Mouse (Mus musculus) limb, embryonic 12.5 days (tissue): Measurements from ENCODE around the gene Smoc2. TPM values are rescaled to one million over a fixed set of nuclear protein-coding genes. Genes with fewer than 3 reads are reported as not detected.

Experiments
- ATAC-seq: fragments of 200-750 bp; cut with Nextera tagmentation; 2 replicates; pipeline ENCODE4 v1.8.0; 2017; ENCODE audit warnings: low read depth, moderate TSS enrichment; ENCODE audit not compliant: insufficient number of reproducible peaks, insufficient read depth, low FRiP score, low TSS enrichment
- H3K27ac ChIP-seq: fragments of 300-500 bp; sonication (generic); 2 replicates; pipeline ENCODE4 v1.5.1; 2016; ENCODE audit warnings: mild to moderate bottlenecking, moderate library complexity
- H3K27me3 ChIP-seq: fragments of 300-500 bp; sonication (generic); 2 replicates; pipeline ENCODE4 v1.6.1; 2016; ENCODE audit warnings: mild to moderate bottlenecking, moderate library complexity
- H3K36me3 ChIP-seq: fragments of 300-500 bp; sonication (generic); 2 replicates; pipeline ENCODE4 v1.6.1; 2016; ENCODE audit warnings: mild to moderate bottlenecking, moderate library complexity
- H3K4me1 ChIP-seq: fragments of 300-500 bp; sonication (generic); replicated peaks from 2 replicates; pipeline ENCODE4 v1.6.1; 2016
- H3K4me2 ChIP-seq: fragments of 300-500 bp; sonication (generic); 2 replicates; pipeline ENCODE4 v1.6.1; 2016; ENCODE audit warnings: mild to moderate bottlenecking, moderate library complexity
- H3K4me3 ChIP-seq: fragments of 300-500 bp; sonication (generic); replicated peaks from 2 replicates; pipeline ENCODE4 v1.5.1; 2016; ENCODE audit warnings: mild to moderate bottlenecking
- H3K9ac ChIP-seq: fragments of 300-500 bp; sonication (generic); replicated peaks from 2 replicates; pipeline ENCODE4 v1.6.1; 2016; ENCODE audit warnings: mild to moderate bottlenecking, moderate library complexity
- H3K9me3 ChIP-seq: fragments of 300-500 bp; sonication (generic); 2 replicates; pipeline ENCODE4 v1.6.1; 2016; ENCODE audit warnings: mild to moderate bottlenecking, moderate library complexity
- WGBS: fragments of 180-500 bp; shearing (Covaris S2); methylation state at CpG from one replicate; pipeline ENCODE4 v1.1.7; 2016; 5-methylcytosine and 5-hydroxymethylcytosine counted together
- polyA plus RNA-seq: library from polyadenylated mRNA; unstranded; fragments of >200 nt; fragmentation: Nextera tagmentation; extraction: Ambion mirVana; gene quantifications from 2 replicates; pipeline ENCODE4 v1.2.1, GENCODE M21; 2016

Gene Smoc2
- polyA plus RNA-seq, 1 experiment from 2014 or later = 75.9 TPM

DNA sequence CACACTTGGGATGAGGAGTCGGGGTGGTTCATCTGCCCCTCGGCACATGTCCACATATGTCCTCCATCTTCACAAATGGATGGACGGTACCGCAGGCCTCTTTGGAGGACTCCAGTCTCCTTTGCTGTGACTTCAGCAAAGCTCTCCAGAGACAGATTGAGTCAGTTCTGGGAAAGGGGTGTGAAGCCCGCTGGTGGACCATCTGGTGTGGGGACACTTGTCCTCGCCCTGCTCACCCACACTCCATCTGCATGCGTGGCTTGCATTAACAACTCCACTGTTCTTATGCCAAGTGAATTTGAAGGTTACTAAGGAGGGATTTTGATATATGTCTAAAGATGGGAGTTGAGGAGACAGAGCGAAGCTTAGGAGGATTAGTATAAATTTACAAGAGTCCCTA is 31.4 kb upstream of the Smoc2 start:
- Histone ChIP-seq H3K27me3 (peaks cover 11% of the 10 kb centered on the region), H3K9me3 (no peaks in the 10 kb centered on the region), H3K4me3 (no peak overlapping the region), H3K36me3 (no peaks in the 10 kb centered on the region), H3K27ac (no peak overlapping the region), H3K4me2 (no peak overlapping the region), H3K9ac (no peak overlapping the region), H3K4me1 (peaks cover 3% of the 10 kb centered on the region; the same call in 1 of the 2 replicates)
- WGBS = 86% methylated on average over 8 of the region's 8 CpGs
- no peak for ATAC-seq

DNA sequence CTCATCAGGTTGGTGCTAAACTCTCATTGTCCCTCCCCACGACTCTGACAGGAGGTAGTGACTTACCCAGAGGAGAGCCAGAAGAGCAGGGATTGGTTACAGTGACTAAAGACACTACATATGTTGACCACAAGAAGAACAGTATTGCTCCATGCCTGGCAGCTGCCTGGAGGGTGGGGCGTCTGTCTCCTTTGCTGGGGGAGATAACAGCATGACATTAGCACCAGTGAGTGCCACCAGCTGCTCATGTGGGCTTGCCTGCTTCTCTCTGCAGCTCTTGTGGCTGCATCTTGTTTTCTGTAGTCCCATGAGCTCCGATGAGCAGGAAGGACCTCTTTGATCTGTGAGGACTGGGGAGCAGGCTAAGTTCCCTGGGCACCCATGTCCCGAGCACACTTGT is 29.7 kb upstream of the Smoc2 start:
- peaks cover 7% of the 10 kb centered on the region for H3K27me3 ChIP-seq
- no peak overlapping the region for H3K4me3 ChIP-seq
- no peaks in the 10 kb centered on the region for H3K36me3 ChIP-seq
- H3K9me3 ChIP-seq = no peaks in the 10 kb centered on the region
- no peak overlapping the region for H3K27ac ChIP-seq
- WGBS = 44% methylated on average over 4 of the region's 4 CpGs
- no peak overlapping the region for H3K9ac ChIP-seq
- ATAC-seq = no peak
- H3K4me1 ChIP-seq = peaks cover 3% of the 10 kb centered on the region; the same call in 1 of the 2 replicates
- no peak overlapping the region for H3K4me2 ChIP-seq

DNA sequence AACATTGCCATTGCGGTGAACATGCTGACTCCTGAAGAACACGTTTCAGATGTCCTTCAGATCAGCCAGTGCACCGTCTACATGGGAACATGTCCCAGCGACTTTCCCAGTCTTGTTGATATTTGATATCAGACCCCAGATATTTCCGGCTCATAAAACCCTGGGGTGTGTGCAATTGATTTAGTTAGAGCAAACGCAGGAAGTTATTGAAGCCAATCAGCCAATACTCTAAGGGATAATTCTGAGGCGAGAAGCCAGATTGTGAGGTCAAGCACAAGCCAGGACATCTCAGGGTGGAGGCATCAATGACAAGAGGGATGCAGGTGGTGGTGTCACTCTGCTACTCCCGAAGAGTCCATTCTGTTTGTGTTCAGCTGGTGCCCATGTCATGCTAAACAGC is 28.9 kb upstream of the Smoc2 start:
- 74% methylated on average over 8 of the region's 8 CpGs for WGBS
- Histone ChIP-seq H3K27ac (no peak overlapping the region), H3K27me3 (peaks cover 7% of the 10 kb centered on the region), H3K4me2 (no peak overlapping the region), H3K9ac (no peak overlapping the region), H3K36me3 (no peaks in the 10 kb centered on the region), H3K9me3 (no peaks in the 10 kb centered on the region), H3K4me1 (peaks cover 3% of the 10 kb centered on the region; the same call in 1 of the 2 replicates), H3K4me3 (no peak overlapping the region)
- no peak for ATAC-seq

DNA sequence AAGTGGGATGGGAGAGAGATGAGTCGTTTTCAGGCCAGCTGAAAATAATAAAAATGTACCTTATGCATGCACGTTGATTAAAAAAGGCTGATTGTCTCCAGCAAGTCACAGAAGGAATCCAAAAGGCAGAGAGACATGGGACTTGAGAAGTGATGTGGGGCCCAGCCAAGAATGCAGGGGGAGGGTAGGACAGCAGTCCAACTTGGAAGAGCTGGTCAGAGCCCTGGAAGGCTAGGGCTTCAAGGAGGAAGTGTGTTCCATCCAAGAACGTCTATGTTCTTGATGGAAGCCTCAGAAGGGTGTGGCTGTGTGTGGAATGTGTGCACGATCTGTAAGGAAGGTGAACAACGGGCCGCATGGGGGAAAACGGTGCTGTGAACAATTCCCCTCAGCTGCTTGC is 26.9 kb upstream of the Smoc2 start:
- no peaks in the 10 kb centered on the region for H3K9me3 ChIP-seq
- H3K4me2 ChIP-seq = no peak overlapping the region
- 69% methylated on average over 7 of the region's 7 CpGs for WGBS
- ATAC-seq = no peak
- H3K4me1 ChIP-seq = peaks cover 3% of the 10 kb centered on the region; the same call in 1 of the 2 replicates
- no peak overlapping the region for H3K27ac ChIP-seq
- H3K27me3 ChIP-seq = peaks cover 7% of the 10 kb centered on the region
- H3K9ac ChIP-seq = no peak overlapping the region
- H3K4me3 ChIP-seq = no peak overlapping the region
- no peaks in the 10 kb centered on the region for H3K36me3 ChIP-seq

DNA sequence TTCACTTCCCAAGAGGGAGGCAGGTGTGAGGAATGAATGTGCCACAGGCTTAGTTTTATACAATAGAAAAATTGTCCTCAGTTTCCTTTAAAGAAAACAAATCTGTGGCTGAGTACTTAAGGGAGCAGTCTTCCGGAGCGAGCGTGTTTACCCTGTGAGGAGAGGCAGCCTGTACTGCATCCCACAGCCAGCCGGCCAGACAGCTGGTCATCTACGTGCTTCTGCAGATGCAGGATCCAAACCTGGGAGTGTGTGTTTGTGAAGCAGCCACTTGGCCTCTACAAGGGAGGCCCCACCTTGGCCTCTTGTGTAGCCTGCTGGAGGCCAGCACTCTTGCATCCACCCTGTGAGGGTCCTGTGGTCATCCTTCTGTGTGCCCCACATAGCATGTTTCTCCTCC is 24.7 kb upstream of the Smoc2 start:
- H3K4me1 ChIP-seq = peaks cover 3% of the 10 kb centered on the region; the same call in 1 of the 2 replicates
- 72% methylated on average over 5 of the region's 5 CpGs for WGBS
- no peak overlapping the region for H3K27ac ChIP-seq
- H3K9me3 ChIP-seq = no peaks in the 10 kb centered on the region
- no peaks in the 10 kb centered on the region for H3K36me3 ChIP-seq
- no peak overlapping the region for H3K4me3 ChIP-seq
- ATAC-seq = no peak
- peaks cover 3% of the 10 kb centered on the region for H3K27me3 ChIP-seq
- H3K9ac ChIP-seq = no peak overlapping the region; the same call in 1 of the 2 replicates
- H3K4me2 ChIP-seq = no peak overlapping the region

DNA sequence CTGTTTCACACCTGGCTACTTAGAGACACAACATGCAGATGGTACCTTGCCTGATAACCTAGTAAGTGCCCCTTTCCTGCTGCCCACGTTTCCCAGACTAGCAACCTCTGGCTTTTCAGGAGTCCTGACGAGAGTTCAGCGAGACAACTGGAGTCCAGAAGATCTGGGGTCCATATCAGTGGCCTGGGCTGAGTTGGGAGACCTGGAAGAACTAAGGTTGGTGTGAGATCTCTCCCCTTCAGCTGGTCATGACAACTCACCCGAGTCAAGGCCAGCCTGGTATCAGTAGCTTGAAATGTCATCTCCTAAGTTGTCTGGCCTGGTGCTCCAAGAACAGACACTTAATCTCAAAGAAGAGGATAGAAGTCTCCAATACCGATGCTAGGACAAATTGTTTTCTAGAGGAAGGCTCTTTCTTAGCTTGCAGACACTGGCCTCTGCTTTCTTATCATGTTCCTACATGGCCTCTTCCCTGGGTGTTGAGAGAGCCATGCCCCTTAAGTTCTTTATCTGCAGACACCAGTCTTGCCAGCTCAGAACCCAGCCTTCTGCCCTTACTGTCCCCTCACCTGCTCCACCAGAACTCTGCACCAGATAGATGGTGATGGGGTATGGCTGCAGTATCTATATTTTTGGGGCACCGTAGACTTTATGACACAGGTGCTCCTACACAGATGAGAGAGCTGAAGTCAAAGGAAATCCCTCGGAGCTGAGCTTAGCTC is 21.3 kb upstream of the Smoc2 start:
- H3K4me1 ChIP-seq = no peaks in the 10 kb centered on the region
- H3K27me3 ChIP-seq = no peaks in the 10 kb centered on the region; the same call in 1 of the 2 replicates
- no peak for ATAC-seq
- H3K9me3 ChIP-seq = no peaks in the 10 kb centered on the region
- WGBS = 86% methylated on average over 7 of the region's 7 CpGs
- H3K36me3 ChIP-seq = no peaks in the 10 kb centered on the region
- H3K4me2 ChIP-seq = no peak overlapping the region
- H3K27ac ChIP-seq = no peak overlapping the region
- H3K4me3 ChIP-seq = no peak overlapping the region
- H3K9ac ChIP-seq = no peak overlapping the region

DNA sequence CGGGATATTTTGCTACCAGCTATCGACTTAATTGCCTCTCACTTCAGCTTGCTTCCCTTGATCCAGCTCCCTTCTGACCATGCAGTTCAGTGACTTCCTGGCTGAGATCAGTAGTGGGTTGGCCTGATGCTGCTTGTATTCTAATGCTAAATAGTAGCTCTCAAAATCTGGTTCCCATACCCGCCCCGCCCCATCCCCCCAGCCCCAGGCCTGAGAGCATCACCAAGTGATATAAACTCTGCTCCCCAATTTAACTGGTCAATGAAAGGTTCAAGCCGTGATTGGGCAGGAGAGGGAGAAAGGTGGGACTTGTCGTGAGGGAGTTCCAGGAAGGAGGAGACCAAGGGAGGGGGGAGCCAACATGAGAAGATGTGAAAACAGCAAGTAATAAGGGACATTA is 20.4 kb upstream of the Smoc2 start:
- 28% methylated on average over 6 of the region's 6 CpGs for WGBS
- Histone ChIP-seq H3K4me2 (no peak overlapping the region), H3K9me3 (no peaks in the 10 kb centered on the region), H3K27me3 (no peaks in the 10 kb centered on the region; the same call in 1 of the 2 replicates), H3K27ac (no peak overlapping the region), H3K4me1 (no peaks in the 10 kb centered on the region), H3K9ac (no peak overlapping the region), H3K4me3 (no peak overlapping the region), H3K36me3 (no peaks in the 10 kb centered on the region)
- no peak for ATAC-seq

DNA sequence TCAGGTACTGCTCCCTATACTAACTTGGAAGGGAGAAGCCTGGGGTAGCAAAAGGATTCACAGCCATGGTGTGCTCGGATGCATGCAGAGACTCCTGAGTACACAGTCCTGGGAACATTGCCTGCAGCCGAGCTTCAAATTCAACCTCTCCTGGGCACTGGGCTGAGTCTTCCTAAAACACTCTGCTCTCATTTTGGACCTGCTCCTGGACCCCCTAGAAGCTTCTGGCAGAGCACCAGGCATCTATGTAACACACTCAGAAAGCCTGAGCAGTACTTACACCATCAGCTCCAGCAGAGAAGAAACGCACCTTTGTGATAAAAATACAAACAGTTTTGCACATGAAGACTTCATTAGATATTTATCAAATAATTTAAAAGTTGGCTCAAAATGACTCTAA is 18.3 kb upstream of the Smoc2 start:
- H3K9ac ChIP-seq = no peak overlapping the region
- no peak overlapping the region for H3K4me2 ChIP-seq
- no peaks in the 10 kb centered on the region for H3K36me3 ChIP-seq
- H3K9me3 ChIP-seq = no peaks in the 10 kb centered on the region
- no peak for ATAC-seq
- H3K27me3 ChIP-seq = no peaks in the 10 kb centered on the region; the same call in 1 of the 2 replicates
- H3K4me3 ChIP-seq = no peak overlapping the region
- no peak overlapping the region for H3K27ac ChIP-seq
- H3K4me1 ChIP-seq = no peaks in the 10 kb centered on the region
- WGBS = 82% methylated on average over 3 of the region's 3 CpGs

DNA sequence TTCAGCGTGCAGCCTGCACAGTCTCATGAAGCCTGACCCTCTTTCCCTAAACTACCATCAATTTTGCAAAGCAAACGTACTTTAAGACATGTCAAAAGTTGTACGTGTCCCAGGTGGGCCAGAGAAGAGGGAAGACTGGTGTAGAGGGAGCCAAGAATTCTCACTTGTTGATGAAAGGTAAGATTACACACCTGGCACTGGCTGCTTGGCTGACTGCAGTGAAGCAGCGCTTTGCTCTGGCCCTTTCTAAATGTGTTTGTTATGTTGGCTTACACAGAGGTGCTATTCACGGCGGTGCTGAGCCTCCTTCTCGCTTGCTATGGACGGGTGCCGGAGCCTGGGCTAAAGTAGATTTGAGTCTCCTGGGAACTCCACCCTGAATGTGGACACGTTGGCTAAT is 17.1 kb upstream of the Smoc2 start:
- 74% methylated on average over 10 of the region's 10 CpGs for WGBS
- no peak for ATAC-seq
- no peak overlapping the region for H3K4me3 ChIP-seq
- no peaks in the 10 kb centered on the region for H3K36me3 ChIP-seq
- no peaks in the 10 kb centered on the region for H3K4me1 ChIP-seq
- H3K4me2 ChIP-seq = no peak overlapping the region
- no peaks in the 10 kb centered on the region; the same call in 1 of the 2 replicates for H3K27me3 ChIP-seq
- H3K9ac ChIP-seq = no peak overlapping the region
- H3K9me3 ChIP-seq = no peaks in the 10 kb centered on the region
- no peak overlapping the region for H3K27ac ChIP-seq

DNA sequence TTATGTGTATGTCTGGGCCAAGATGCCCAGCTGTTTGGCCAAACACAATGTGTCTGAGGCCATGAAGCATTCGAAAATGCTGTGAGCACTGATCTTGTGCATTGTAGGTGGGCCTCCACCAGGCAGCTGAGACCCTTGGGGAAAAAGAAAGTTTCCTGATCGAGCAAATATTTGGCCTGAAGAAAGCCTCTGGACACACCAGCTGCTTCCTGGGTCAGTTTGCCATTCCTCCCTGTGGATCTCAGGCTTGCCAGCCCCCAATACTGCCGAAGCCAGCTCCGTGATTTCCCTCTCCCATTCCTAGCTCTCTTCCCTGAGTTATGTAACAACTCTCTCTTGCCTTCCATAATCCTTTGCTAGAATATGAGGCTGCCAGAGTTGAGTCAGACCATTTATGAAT is 11.3 kb upstream of the Smoc2 start:
- Histone ChIP-seq H3K36me3 (no peaks in the 10 kb centered on the region), H3K27me3 (no peaks in the 10 kb centered on the region), H3K9ac (no peak overlapping the region), H3K4me3 (no peak overlapping the region), H3K27ac (no peak overlapping the region), H3K9me3 (no peaks in the 10 kb centered on the region), H3K4me2 (no peak overlapping the region), H3K4me1 (no peaks in the 10 kb centered on the region)
- ATAC-seq = no peak
- 81% methylated on average over 4 of the region's 4 CpGs for WGBS

DNA sequence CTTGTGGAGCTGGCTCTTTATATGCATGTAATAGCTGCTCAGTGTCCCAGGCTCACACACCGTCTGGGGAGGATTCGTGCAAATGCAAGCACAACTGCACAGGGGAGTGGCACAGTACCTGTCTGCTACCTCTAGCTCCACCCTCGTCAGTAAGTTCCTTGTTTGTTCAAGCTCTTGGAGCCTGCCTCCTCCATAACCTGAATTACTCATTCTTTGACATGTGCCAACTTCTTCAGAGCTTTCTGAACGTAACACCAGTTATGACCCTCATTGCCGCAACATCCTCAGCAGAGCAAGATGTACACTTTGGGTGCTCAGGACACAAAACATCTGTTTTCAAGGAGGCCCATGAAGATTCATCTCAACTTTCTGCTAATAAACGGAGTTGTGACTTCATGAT is 5.9 kb upstream of the Smoc2 start:
- no peak overlapping the region for H3K4me2 ChIP-seq
- peaks cover 24% of the 10 kb centered on the region for H3K27me3 ChIP-seq
- H3K27ac ChIP-seq = no peak overlapping the region
- H3K4me1 ChIP-seq = peaks cover 7% of the 10 kb centered on the region; the same call in 1 of the 2 replicates
- no peaks in the 10 kb centered on the region for H3K36me3 ChIP-seq
- 82% methylated on average over 6 of the region's 6 CpGs for WGBS
- no peak overlapping the region for H3K9ac ChIP-seq
- no peak for ATAC-seq
- no peaks in the 10 kb centered on the region for H3K9me3 ChIP-seq
- no peak overlapping the region for H3K4me3 ChIP-seq

DNA sequence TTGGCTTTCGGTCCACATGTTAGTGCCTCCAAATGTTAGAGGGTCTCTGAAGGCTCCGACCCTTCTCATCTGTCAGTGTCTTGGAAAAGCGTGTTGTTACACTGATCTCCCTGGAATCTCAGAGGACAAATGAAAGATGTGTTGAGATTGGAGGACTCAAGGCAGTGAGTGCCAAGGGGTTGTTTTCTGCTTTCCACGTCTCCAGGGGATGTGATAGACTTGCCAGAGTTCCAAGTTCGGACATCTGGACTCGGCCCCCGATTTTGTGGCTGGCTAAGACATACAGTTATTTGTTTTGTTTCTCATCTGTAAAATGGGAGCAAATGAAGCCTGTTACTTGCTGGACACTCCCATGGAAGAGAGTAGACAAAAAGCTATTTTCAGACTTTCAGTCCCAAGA is 2.0 kb upstream of the Smoc2 start:
- peaks cover 61% of the 10 kb centered on the region for H3K27me3 ChIP-seq
- peaks cover 43% of the 10 kb centered on the region for H3K4me1 ChIP-seq
- WGBS = 84% methylated on average over 7 of the region's 7 CpGs
- H3K4me2 ChIP-seq = no peak overlapping the region
- no peaks in the 10 kb centered on the region for H3K9me3 ChIP-seq
- no peaks in the 10 kb centered on the region for H3K36me3 ChIP-seq
- ATAC-seq = no peak
- H3K4me3 ChIP-seq = no peak overlapping the region
- H3K9ac ChIP-seq = no peak overlapping the region
- H3K27ac ChIP-seq = no peak overlapping the region
